Mouse (Mus musculus) cerebellum, adult 2 months (tissue): ENCODE measurements around the gene Ggps1.

Source experiments
- CTCF ChIP-seq: fragments of 200-500 bp; IDR thresholded peaks from 2 replicates; pipeline ENCODE4 v1.5.1; 2011; ENCODE audit warnings: low read depth, mild to moderate bottlenecking, control low read depth, low read length, moderate library complexity, borderline replicate concordance; ENCODE audit not compliant: insufficient read depth
- POLR2A ChIP-seq: fragments of 200-500 bp; IDR thresholded peaks from 2 replicates; pipeline ENCODE4 v1.6.1; 2011; ENCODE audit warnings: low read length, control low read depth, borderline replicate concordance; ENCODE audit not compliant: insufficient read depth

DNA sequence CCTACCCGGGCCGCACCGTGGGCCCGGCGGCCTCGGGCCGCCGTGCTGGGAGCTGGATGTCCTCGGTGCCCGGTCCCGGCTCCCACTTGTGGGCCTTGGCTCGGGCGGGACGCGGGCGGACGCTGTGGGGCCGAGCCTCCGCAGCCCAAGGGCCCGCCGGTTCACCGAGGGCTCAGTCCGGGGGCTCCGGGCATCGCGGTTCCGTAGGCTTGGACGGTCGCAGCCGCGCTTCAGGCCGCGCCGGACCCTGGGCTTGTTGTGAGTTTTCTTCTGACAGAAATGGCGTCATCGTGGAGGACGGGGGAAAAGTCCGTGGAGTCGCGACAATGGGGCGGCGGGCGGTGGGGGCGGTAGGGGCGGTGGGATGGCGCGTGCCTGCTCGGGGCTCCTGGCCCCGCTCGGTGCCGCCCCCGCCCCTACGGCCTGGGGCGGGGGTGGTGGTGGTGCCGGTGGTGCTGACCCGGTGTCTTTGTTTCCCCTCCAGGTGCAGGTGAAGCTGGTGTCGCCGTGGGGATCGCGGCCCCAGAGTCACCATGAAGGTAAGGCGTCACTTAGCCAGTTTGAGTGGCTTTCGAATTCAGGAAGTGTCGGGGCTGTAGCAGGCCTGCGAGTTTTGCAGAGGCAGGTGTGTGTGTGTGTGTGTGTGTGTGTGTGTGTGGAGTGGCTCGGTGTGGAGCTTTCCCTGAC lies 1.2 kb upstream of the Ggps1 start:
- TF ChIP-seq CTCF (no peak), POLR2A (no peak)
